Mouse (Mus musculus) C2C12 (cell line): ENCODE data around the gene Ppp3cb.

ENCODE experiments used
- CEBPB ChIP-seq: IDR thresholded peaks from one replicate; pipeline ENCODE4 v1.6.1; 2011; ENCODE audit warnings: low read depth, mild to moderate bottlenecking, control low read depth, moderate library complexity
- CTCF ChIP-seq: IDR thresholded peaks from one replicate; pipeline ENCODE4 v1.5.1; 2011; ENCODE audit not compliant: control insufficient read depth, insufficient read depth, insufficient read length
- FOSL1 ChIP-seq: IDR thresholded peaks from one replicate; pipeline ENCODE4 v1.8.0; 2011; ENCODE audit warnings: mild to moderate bottlenecking, low read length; ENCODE audit not compliant: poor library complexity, insufficient read depth, severe bottlenecking
- MAX ChIP-seq: IDR thresholded peaks from one replicate; pipeline ENCODE4 v1.6.1; 2011; ENCODE audit warnings: mild to moderate bottlenecking, control low read depth
- MYOD1 ChIP-seq: IDR thresholded peaks from one replicate; pipeline ENCODE4 v1.6.1; 2011; ENCODE audit warnings: low read depth; ENCODE audit not compliant: control insufficient read depth, insufficient read length
- USF1 ChIP-seq: IDR thresholded peaks from one replicate; pipeline ENCODE4 v1.6.1; 2011; ENCODE audit warnings: low read depth, mild to moderate bottlenecking, control low read depth, moderate library complexity

- no peak for TF ChIP-seq MAX
- TF ChIP-seq CTCF, result no peak
- no peak for TF ChIP-seq FOSL1
- TF ChIP-seq USF1, result no peak
- TF ChIP-seq MYOD1, result no peak
- no peak for TF ChIP-seq CEBPB
Measured at GRCm38 (mm10) chr14:20587458-20587857, 41.1 kb upstream of the Ppp3cb start.
